Mouse (Mus musculus) cortical plate, adult 2 months (tissue): ENCODE results near the gene Pes1.

ENCODE experiments used
- CTCF ChIP-seq: fragments of 200-500 bp; IDR thresholded peaks from 2 replicates; pipeline ENCODE4 v1.5.1; 2011; ENCODE audit warnings: mild to moderate bottlenecking, control low read depth, low read length; ENCODE audit not compliant: insufficient read depth; ENCODE audit errors: extremely low read depth
- POLR2A ChIP-seq: fragments of 200-500 bp; IDR thresholded peaks from 2 replicates; pipeline ENCODE4 v1.6.1; 2011; ENCODE audit warnings: mild to moderate bottlenecking, low read length, control low read depth; ENCODE audit not compliant: insufficient read depth; ENCODE audit errors: extremely low read depth

GRCm38 (mm10) chr11:3937321-3937874, 26.4 kb upstream of the Pes1 start:
- TF ChIP-seq POLR2A (no peak), CTCF (no peak)
